Mouse (Mus musculus) ES-Bruce4 (cell line): ENCODE data around the gene Ccdc187.

Source experiments
- CTCF ChIP-seq: IDR thresholded peaks from one replicate; pipeline ENCODE4 v1.8.1; 2011; ENCODE audit warnings: low read depth, low read length
- EP300 ChIP-seq: IDR thresholded peaks from 2 replicates; pipeline ENCODE4 v1.6.1; 2011; ENCODE audit warnings: low read depth, low read length; ENCODE audit not compliant: insufficient read depth

- TF ChIP-seq CTCF, result no peak
- TF ChIP-seq EP300, result no peak
Observed at GRCm38 (mm10) chr2:26240330-26240729, 54.0 kb downstream of the Ccdc187 start.
